Mouse (Mus musculus) MEL (cell line): ENCODE results near the gene Pigs. TPM values are rescaled to one million over a fixed set of nuclear protein-coding genes. Genes with fewer than 3 reads are reported as not detected.

ENCODE experiments used
- DNase-seq: peaks from one replicate; pipeline ENCODE4 v3.0.0; 2011; ENCODE audit warnings: low read depth, low spot score
- H3K27ac ChIP-seq: 2 replicates; pipeline ENCODE4 v1.5.1; 2012; ENCODE audit warnings: low read depth, mild to moderate bottlenecking, control low read depth, low read length, moderate library complexity; ENCODE audit not compliant: control insufficient read depth
- H3K27me3 ChIP-seq, 2 experiments: fragments of 150-350 bp in 1 of 2; sonication (generic) in 1 of 2; 2 replicates each; pipeline ENCODE4 v1.6.1; 2012; ENCODE audit warnings: low read length in 2 of 2, mild to moderate bottlenecking in 2 of 2, improper control_type of control experiment in 1 of 2, moderate library complexity in 1 of 2; ENCODE audit not compliant: insufficient read depth in 2 of 2, control insufficient read depth in 1 of 2
- H3K36me3 ChIP-seq, 2 experiments: 2 replicates each; pipeline ENCODE4 v1.6.1; 2012 to 2014; ENCODE audit warnings: low read length in 2 of 2, improper control_type of control experiment in 1 of 2, inconsistent platforms in 1 of 2, mild to moderate bottlenecking in 1 of 2; ENCODE audit not compliant: insufficient read depth in 2 of 2, control insufficient read depth in 1 of 2
- H3K4me1 ChIP-seq, 2 experiments: fragments of 150-350 bp in 1 of 2; sonication (generic) in 1 of 2; 2 replicates each; pipeline ENCODE4 v1.6.1; 2012; ENCODE audit warnings: low read length in 2 of 2, improper control_type of control experiment in 1 of 2, mild to moderate bottlenecking in 1 of 2; ENCODE audit not compliant: insufficient read depth in 2 of 2, control insufficient read depth in 1 of 2
- H3K4me3 ChIP-seq, 2 experiments: fragments of 150-350 bp in 1 of 2; sonication (generic) in 1 of 2; 2 replicates each; pipeline ENCODE4 v1.5.1; 2012; ENCODE audit warnings: low read depth in 2 of 2, low read length in 2 of 2, mild to moderate bottlenecking in 2 of 2, moderate library complexity in 2 of 2, control low read depth in 1 of 2, improper control_type of control experiment in 1 of 2; ENCODE audit not compliant: control insufficient read depth in 1 of 2, insufficient read depth in 1 of 2
- H3K79me2 ChIP-seq: 2 replicates; pipeline ENCODE4 v1.6.1; 2012; ENCODE audit warnings: mild to moderate bottlenecking, low read length, moderate library complexity; ENCODE audit not compliant: control insufficient read depth, poor library complexity, insufficient read depth
- H3K9ac ChIP-seq: 2 replicates; pipeline ENCODE4 v1.6.1; 2012; ENCODE audit warnings: low read depth, mild to moderate bottlenecking, control low read depth, low read length, moderate library complexity; ENCODE audit not compliant: control insufficient read depth, poor library complexity, severe bottlenecking
- H3K9me3 ChIP-seq: fragments of 150-350 bp; sonication (generic); replicated peaks from 2 replicates; pipeline ENCODE4 v1.6.1; 2012; ENCODE audit warnings: mild to moderate bottlenecking, low read length, improper control_type of control experiment, moderate library complexity; ENCODE audit not compliant: insufficient read depth
- BHLHE40 ChIP-seq: IDR thresholded peaks from 2 replicates; pipeline ENCODE4 v1.6.1; 2012; ENCODE audit warnings: low read depth, mild to moderate bottlenecking, inconsistent platforms, low read length, improper control_type of control experiment, borderline replicate concordance
- CHD2 ChIP-seq: IDR thresholded peaks from 2 replicates; pipeline ENCODE4 v1.6.1; 2011; ENCODE audit warnings: low read length, improper control_type of control experiment
- E2F4 ChIP-seq: IDR thresholded peaks from 2 replicates; pipeline ENCODE4 v1.6.1; 2011; ENCODE audit warnings: low read depth, low read length, improper control_type of control experiment, borderline replicate concordance
- ELF1 ChIP-seq: IDR thresholded peaks from 2 replicates; pipeline ENCODE4 v1.6.1; 2014; ENCODE audit warnings: low read depth, mild to moderate bottlenecking, inconsistent platforms, low read length, improper control_type of control experiment, moderate library complexity
- ETS1 ChIP-seq: IDR thresholded peaks from 2 replicates; pipeline ENCODE4 v1.6.1; 2012; ENCODE audit warnings: low read depth, mild to moderate bottlenecking, inconsistent platforms, low read length, improper control_type of control experiment, moderate library complexity
- GATA1 ChIP-seq: IDR thresholded peaks from 2 replicates; pipeline ENCODE4 v1.6.1; 2011; ENCODE audit warnings: low read depth, low read length, improper control_type of control experiment
- HCFC1 ChIP-seq: IDR thresholded peaks from 2 replicates; pipeline ENCODE4 v1.6.1; 2012; ENCODE audit warnings: low read depth, mild to moderate bottlenecking, inconsistent platforms, low read length, improper control_type of control experiment, moderate library complexity
- JUND ChIP-seq: IDR thresholded peaks from 2 replicates; pipeline ENCODE4 v1.6.1; 2011; ENCODE audit warnings: low read depth, mild to moderate bottlenecking, improper control_type of control experiment, low read length
- MAFK ChIP-seq: IDR thresholded peaks from 2 replicates; pipeline ENCODE4 v1.6.1; 2011; ENCODE audit warnings: low read depth, mild to moderate bottlenecking, low read length, improper control_type of control experiment, borderline replicate concordance
- MAX ChIP-seq: IDR thresholded peaks from 2 replicates; pipeline ENCODE4 v1.6.1; 2011; ENCODE audit warnings: low read length, improper control_type of control experiment
- MAZ ChIP-seq: IDR thresholded peaks from 2 replicates; pipeline ENCODE4 v1.6.1; 2012; ENCODE audit warnings: low read depth, mild to moderate bottlenecking, inconsistent platforms, low read length, improper control_type of control experiment
- MEF2A ChIP-seq: IDR thresholded peaks from 2 replicates; pipeline ENCODE4 v1.6.1; 2014; ENCODE audit warnings: low read depth, mild to moderate bottlenecking, inconsistent platforms, low read length, improper control_type of control experiment; ENCODE audit not compliant: poor library complexity, insufficient replicate concordance, severe bottlenecking; ENCODE audit errors: extremely low read depth
- MXI1 ChIP-seq: IDR thresholded peaks from 2 replicates; pipeline ENCODE4 v1.6.1; 2011; ENCODE audit warnings: mild to moderate bottlenecking, low read depth, low read length, improper control_type of control experiment
- MYC ChIP-seq: IDR thresholded peaks from 2 replicates; pipeline ENCODE4 v1.6.1; 2011; ENCODE audit warnings: low read depth, mild to moderate bottlenecking, low read length, improper control_type of control experiment, moderate library complexity
- POLR2AphosphoS2 ChIP-seq: IDR thresholded peaks from 2 replicates; pipeline ENCODE4 v1.6.1; 2011; ENCODE audit warnings: low read length, improper control_type of control experiment
- POLR2AphosphoS5 ChIP-seq: IDR thresholded peaks from 2 replicates; pipeline ENCODE4 v1.6.1; 2012; ENCODE audit warnings: low read depth, borderline replicate concordance, mild to moderate bottlenecking, inconsistent platforms, low read length, moderate library complexity, mixed read lengths
- SIN3A ChIP-seq: IDR thresholded peaks from 2 replicates; pipeline ENCODE4 v1.6.1; 2012; ENCODE audit warnings: low read length, improper control_type of control experiment, inconsistent platforms
- SMC3 ChIP-seq: IDR thresholded peaks from 2 replicates; pipeline ENCODE4 v1.6.1; 2011; ENCODE audit warnings: low read depth, low read length, improper control_type of control experiment
- TAL1 ChIP-seq: IDR thresholded peaks from 2 replicates; pipeline ENCODE4 v1.6.1; 2012; ENCODE audit warnings: mild to moderate bottlenecking, inconsistent platforms, low read length, moderate library complexity, mixed read lengths
- TBP ChIP-seq: IDR thresholded peaks from 2 replicates; pipeline ENCODE4 v1.8.0; 2011; ENCODE audit warnings: low read depth, low read length, improper control_type of control experiment
- USF1 ChIP-seq: IDR thresholded peaks from 2 replicates; pipeline ENCODE4 v1.6.1; 2014; ENCODE audit warnings: low read depth, mild to moderate bottlenecking, inconsistent platforms, low read length, improper control_type of control experiment, moderate library complexity
- USF2 ChIP-seq, 2 experiments: IDR thresholded peaks; 2 replicates each; pipeline ENCODE4 v1.6.1; 2011 to 2012; ENCODE audit warnings: improper control_type of control experiment in 2 of 2, low read length in 2 of 2, borderline replicate concordance in 1 of 2, inconsistent platforms in 1 of 2, low read depth in 1 of 2, mild to moderate bottlenecking in 1 of 2; ENCODE audit not compliant: insufficient read depth in 1 of 2
- ZKSCAN1 ChIP-seq: IDR thresholded peaks from 2 replicates; pipeline ENCODE4 v1.6.1; 2012; ENCODE audit warnings: low read depth, mild to moderate bottlenecking, inconsistent platforms, low read length, improper control_type of control experiment, moderate library complexity
- ZMIZ1 ChIP-seq: IDR thresholded peaks from 2 replicates; pipeline ENCODE4 v1.6.1; 2012; ENCODE audit warnings: low read depth, mild to moderate bottlenecking, inconsistent platforms, low read length, improper control_type of control experiment, moderate library complexity
- polyA plus RNA-seq, 2 experiments: library from polyadenylated mRNA; stranded (reverse) in 1 of 2; unstranded in 1 of 2; fragments of >175 nt in 1 of 2; fragments of >200 nt in 1 of 2; gene quantifications; 2 replicates each; pipeline versions ENCODE4 v1.2.1 to v1.2.4; 2012; ENCODE audit warnings: low replicate concordance in 2 of 2, low read depth in 1 of 2; ENCODE audit not compliant: insufficient read length in 2 of 2, insufficient read depth in 1 of 2, missing spikeins in 1 of 2
- total RNA-seq: library from RNA; depleted of rRNA; stranded (reverse); fragments of 300-350 nt; gene quantifications from 2 replicates; pipeline ENCODE4 v1.2.3, GENCODE M21; 2012

Gene Pigs
- total and polyA plus RNA-seq, 3 experiments: 28.5 to 97.1 (median 51.2) TPM

- TF ChIP-seq POLR2AphosphoS5: no peak
- TF ChIP-seq ZKSCAN1: no peak
- no peak for TF ChIP-seq MAX
- TF ChIP-seq JUND: no peak
- no peak for TF ChIP-seq USF1
- no peak for TF ChIP-seq TBP
- no peak for TF ChIP-seq HCFC1
- TF ChIP-seq ELF1: no peak
- no peak for TF ChIP-seq ZMIZ1
- no peak for TF ChIP-seq GATA1
- TF ChIP-seq CHD2: no peak
- TF ChIP-seq MYC: no peak
- TF ChIP-seq MEF2A: no peak
- TF ChIP-seq SMC3: no peak
- TF ChIP-seq MAFK: no peak
- TF ChIP-seq MAZ: no peak
- H3K36me3 ChIP-seq: peaks cover 0 to 21% of the 10 kb centered on the region in 2 experiments; a peak in 2 of 4 replicates
- H3K9ac ChIP-seq: no peak overlapping the region
- DNase-seq: no peak
- no peaks in the 10 kb centered on the region for H3K27me3 ChIP-seq
- no peak overlapping the region for H3K4me3 ChIP-seq
- H3K9me3 ChIP-seq: no peaks in the 10 kb centered on the region
- H3K27ac ChIP-seq: no peak overlapping the region
- peaks cover 13 to 34% of the 10 kb centered on the region in 2 experiments for H3K4me1 ChIP-seq
- peaks cover 8% of the 10 kb centered on the region for H3K79me2 ChIP-seq
Measured at GRCm38 (mm10) chr11:78348474-78348873, 20.3 kb downstream of the Pigs start.

- Histone ChIP-seq H3K9ac (no peak overlapping the region), H3K36me3 (peaks cover 0 to 18% of the 10 kb centered on the region in 2 experiments; a peak in 2 of 4 replicates), H3K4me1 (peaks cover 12 to 34% of the 10 kb centered on the region in 2 experiments), H3K27ac (no peak overlapping the region), H3K4me3 (no peak overlapping the region), H3K79me2 (peaks cover 6% of the 10 kb centered on the region; the same call in 1 of the 2 replicates), H3K9me3 (no peaks in the 10 kb centered on the region), H3K27me3 (no peaks in the 10 kb centered on the region)
- TF ChIP-seq MAFK (no peak), JUND (no peak), CHD2 (no peak), USF1 (no peak), ETS1 (no peak), MAX (no peak), BHLHE40 (no peak), E2F4 (no peak), MEF2A (no peak), TAL1 (no peak), USF2 (IDR thresholded peaks at IDR 0.05; ENCODE audit: borderline replicate concordance in 1 of 2, insufficient read depth in 1 of 2, low read depth in 1 of 2, low read length in 2 of 2) (no peak), TBP (no peak), ELF1 (no peak), SIN3A (no peak), ZMIZ1 (no peak), POLR2AphosphoS5 (no peak), GATA1 (no peak), MXI1 (no peak), POLR2AphosphoS2 (no peak), SMC3 (no peak)
- DNase-seq: peak; percentile 19
Measured at GRCm38 (mm10) chr11:78349441-78350358, 21.5 kb downstream of the Pigs start.
